Mouse (Mus musculus) CH12.LX (cell line): Measurements from ENCODE around the gene B3galt5. TPM values are rescaled to one million over a fixed set of nuclear protein-coding genes. Genes with fewer than 3 reads are reported as not detected.

Experiments
- DNase-seq: peaks from one replicate; pipeline ENCODE4 v3.0.0-alpha.2; 2013; ENCODE audit errors: extremely low read depth
- H3K27ac ChIP-seq: 2 replicates; pipeline ENCODE4 v1.5.1; 2012; ENCODE audit warnings: low read depth, mild to moderate bottlenecking, control low read depth, moderate library complexity; ENCODE audit not compliant: insufficient read depth
- H3K27me3 ChIP-seq: replicated peaks from 2 replicates; pipeline ENCODE3; 2012; ENCODE audit warnings: inconsistent platforms
- H3K36me3 ChIP-seq, 2 experiments: replicated peaks in 1 of 2; 2 replicates each; pipeline versions ENCODE3 to v1.6.1; 2012; ENCODE audit warnings: inconsistent platforms in 1 of 2, low read length in 1 of 2, mild to moderate bottlenecking in 1 of 2, mixed read lengths in 1 of 2, moderate library complexity in 1 of 2; ENCODE audit not compliant: control insufficient read depth in 1 of 2, insufficient read depth in 1 of 2
- H3K4me1 ChIP-seq, 2 experiments: 2 replicates each; pipeline ENCODE4 v1.6.1; 2012; ENCODE audit warnings: inconsistent platforms in 1 of 2, moderate library complexity in 1 of 2; ENCODE audit not compliant: insufficient read depth in 2 of 2, control insufficient read depth in 1 of 2
- H3K4me2 ChIP-seq: 2 replicates; pipeline ENCODE4 v1.6.1; 2012; ENCODE audit warnings: low read depth, mild to moderate bottlenecking, control low read depth; ENCODE audit not compliant: poor library complexity, insufficient read depth, severe bottlenecking
- H3K4me3 ChIP-seq, 3 experiments: fragments of 150-350 bp in 1 of 3; sonication (generic) in 1 of 3; replicated peaks in 1 of 3; 2 replicates each; pipeline versions ENCODE3 to v1.5.1; 2011 to 2012; ENCODE audit warnings: low read depth in 2 of 3, low read length in 2 of 3, mild to moderate bottlenecking in 2 of 3, moderate library complexity in 2 of 3, control low read depth in 1 of 3, improper control_type of control experiment in 1 of 3, inconsistent platforms in 1 of 3, mixed read lengths in 1 of 3; ENCODE audit not compliant: poor library complexity in 1 of 3
- H3K79me2 ChIP-seq: replicated peaks from 2 replicates; pipeline ENCODE4 v1.6.1; 2012; ENCODE audit warnings: mild to moderate bottlenecking, moderate library complexity; ENCODE audit not compliant: control insufficient read depth, poor library complexity, insufficient read depth, severe bottlenecking; ENCODE audit errors: extremely low read depth
- H3K9ac ChIP-seq: 2 replicates; pipeline ENCODE4 v1.6.1; 2012; ENCODE audit warnings: low read depth, mild to moderate bottlenecking, control low read depth, moderate library complexity; ENCODE audit not compliant: insufficient read depth
- H3K9me3 ChIP-seq: replicated peaks from 2 replicates; pipeline ENCODE3; 2012; ENCODE audit warnings: low read length, inconsistent platforms, mixed read lengths
- CHD2 ChIP-seq: IDR thresholded peaks from 2 replicates; pipeline ENCODE4 v1.6.1; 2011; ENCODE audit warnings: low read length, improper control_type of control experiment
- CTCF ChIP-seq, 2 experiments: IDR thresholded peaks in 1 of 2; conservative IDR thresholded peaks in 1 of 2; 2 replicates each; pipeline ENCODE4 v1.5.1; 2011 to 2012; ENCODE audit warnings: low read depth in 2 of 2, low read length in 2 of 2, improper control_type of control experiment in 1 of 2, inconsistent platforms in 1 of 2, mild to moderate bottlenecking in 1 of 2, moderate library complexity in 1 of 2
- E2F4 ChIP-seq: IDR thresholded peaks from 2 replicates; pipeline ENCODE4 v1.6.1; 2011; ENCODE audit warnings: low read depth, low read length, improper control_type of control experiment; ENCODE audit not compliant: insufficient replicate concordance
- ELF1 ChIP-seq: IDR thresholded peaks from 2 replicates; pipeline ENCODE4 v1.6.1; 2014; ENCODE audit warnings: low read depth, mild to moderate bottlenecking, inconsistent platforms, low read length, improper control_type of control experiment
- EP300 ChIP-seq: IDR thresholded peaks from 2 replicates; pipeline ENCODE4 v1.6.1; 2011; ENCODE audit warnings: low read length, improper control_type of control experiment
- GABPA ChIP-seq: IDR thresholded peaks from 2 replicates; pipeline ENCODE4 v1.6.1; 2012; ENCODE audit warnings: low read depth, low read length, improper control_type of control experiment, inconsistent platforms; ENCODE audit not compliant: insufficient replicate concordance
- JUND ChIP-seq: conservative IDR thresholded peaks from 2 replicates; pipeline ENCODE4 v1.6.1; 2011; ENCODE audit warnings: low read depth, low read length, improper control_type of control experiment
- MAFK ChIP-seq: IDR thresholded peaks from 2 replicates; pipeline ENCODE4 v1.6.1; 2011; ENCODE audit warnings: low read length, improper control_type of control experiment; ENCODE audit not compliant: insufficient replicate concordance
- MAX ChIP-seq: IDR thresholded peaks from 2 replicates; pipeline ENCODE4 v1.6.1; 2011; ENCODE audit warnings: low read length, improper control_type of control experiment
- MAZ ChIP-seq: IDR thresholded peaks from 2 replicates; pipeline ENCODE4 v1.6.1; 2012; ENCODE audit warnings: low read depth, mild to moderate bottlenecking, inconsistent platforms, low read length, improper control_type of control experiment, moderate library complexity
- MEF2A ChIP-seq: IDR thresholded peaks from 2 replicates; pipeline ENCODE4 v1.6.1; 2014; ENCODE audit warnings: low read depth, mild to moderate bottlenecking, inconsistent platforms, low read length, improper control_type of control experiment, borderline replicate concordance
- MXI1 ChIP-seq: IDR thresholded peaks from 2 replicates; pipeline ENCODE4 v1.6.1; 2011; ENCODE audit warnings: mild to moderate bottlenecking, low read depth, low read length, improper control_type of control experiment
- MYC ChIP-seq: IDR thresholded peaks from 2 replicates; pipeline ENCODE4 v1.6.1; 2011; ENCODE audit warnings: low read depth, mild to moderate bottlenecking, improper control_type of control experiment, low read length
- PAX5 ChIP-seq: IDR thresholded peaks from 2 replicates; pipeline ENCODE4 v1.6.1; 2012; ENCODE audit warnings: low read length, inconsistent platforms, mixed read lengths
- POLR2A ChIP-seq: IDR thresholded peaks from 2 replicates; pipeline ENCODE4 v1.6.1; 2011; ENCODE audit warnings: low read depth, mild to moderate bottlenecking, improper control_type of control experiment, low read length
- RAD21 ChIP-seq: IDR thresholded peaks from 2 replicates; pipeline ENCODE4 v1.6.1; 2011; ENCODE audit warnings: low read depth, mild to moderate bottlenecking, low read length, improper control_type of control experiment, moderate library complexity
- RCOR1 ChIP-seq: conservative IDR thresholded peaks from 2 replicates; pipeline ENCODE4 v1.6.1; 2012; ENCODE audit warnings: low read depth, mild to moderate bottlenecking, inconsistent platforms, low read length, improper control_type of control experiment
- SIN3A ChIP-seq: IDR thresholded peaks from 2 replicates; pipeline ENCODE4 v1.6.1; 2012; ENCODE audit warnings: low read length, improper control_type of control experiment, inconsistent platforms
- TCF12 ChIP-seq: IDR thresholded peaks from 2 replicates; pipeline ENCODE4 v1.6.1; 2014; ENCODE audit warnings: low read depth, mild to moderate bottlenecking, inconsistent platforms, low read length, improper control_type of control experiment
- USF1 ChIP-seq: IDR thresholded peaks from 2 replicates; pipeline ENCODE4 v1.6.1; 2014; ENCODE audit warnings: low read depth, mild to moderate bottlenecking, inconsistent platforms, low read length, improper control_type of control experiment
- USF2 ChIP-seq: conservative IDR thresholded peaks from 2 replicates; pipeline ENCODE4 v1.6.1; 2011; ENCODE audit warnings: low read depth, low read length, improper control_type of control experiment
- ZKSCAN1 ChIP-seq: IDR thresholded peaks from 2 replicates; pipeline ENCODE4 v1.6.1; 2012; ENCODE audit warnings: low read depth, inconsistent platforms, low read length, improper control_type of control experiment, borderline replicate concordance
- ZMIZ1 ChIP-seq: IDR thresholded peaks from 2 replicates; pipeline ENCODE4 v1.6.1; 2012; ENCODE audit warnings: low read depth, mild to moderate bottlenecking, inconsistent platforms, low read length, improper control_type of control experiment
- ZNF384 ChIP-seq: IDR thresholded peaks from 2 replicates; pipeline ENCODE4 v1.6.1; 2012; ENCODE audit warnings: low read depth, low read length, improper control_type of control experiment, inconsistent platforms
- dilution Hi-C: fragments of 300-500 bp; cut with MboI; formaldehyde crosslinking; loops from 2 replicates; pipeline ENCODE4 v1.14.3; 2020; ENCODE audit warnings: low sequenced_read_pairs; ENCODE audit not compliant: extremely low pct_unique_long_range_greater_than_20kb, extremely low pct_ligation_motif_present
- in situ Hi-C: fragments of 300-500 bp; cut with MboI; formaldehyde crosslinking; loops from 3 replicates; pipeline ENCODE4 v1.14.3; 2019; ENCODE audit warnings: low sequenced_read_pairs, low pct_ligation_motif_present, low pct_unique_long_range_greater_than_20kb, mixed read lengths
- polyA plus RNA-seq: library from polyadenylated mRNA; unstranded; fragments of >175 nt; gene quantifications from 2 replicates; pipeline ENCODE4 v1.2.1, GENCODE M21; 2012; ENCODE audit warnings: low read depth; ENCODE audit not compliant: insufficient read length
- total RNA-seq, 2 experiments: library from RNA; depleted of rRNA; stranded (reverse); fragments of 300-350 nt in 1 of 2; fragments of >200 nt in 1 of 2; gene quantifications; 2 replicates each; pipeline ENCODE4 v1.2.3; 2012 to 2014

B3galt5 gene
- total and polyA plus RNA-seq, 3 experiments, result 0.04 to 0.87 (median 0.23) TPM

- no peaks in the 10 kb centered on the region for H3K79me2 ChIP-seq
- H3K4me1 ChIP-seq, result peaks cover 2 to 8% of the 10 kb centered on the region in 2 experiments; a peak in 2 of 4 replicates
- DNase-seq, result no peak
- dilution Hi-C loops, result no loop called here
- no peaks in the 10 kb centered on the region for H3K9me3 ChIP-seq
- no peak overlapping the region for H3K4me2 ChIP-seq
- TF ChIP-seq MAX, result no peak
- TF ChIP-seq MAFK, result no peak
- TF ChIP-seq USF2, result no peak
- TF ChIP-seq ZMIZ1, result no peak
- no peak for TF ChIP-seq POLR2A
- TF ChIP-seq MEF2A, result no peak
- TF ChIP-seq PAX5, result no peak
- no peak for TF ChIP-seq GABPA
- no peak for TF ChIP-seq SIN3A
- TF ChIP-seq EP300, result no peak
- TF ChIP-seq TCF12, result no peak
- TF ChIP-seq RCOR1, result no peak
- no peak for TF ChIP-seq CTCF (conservative IDR thresholded peaks at IDR 0.05 in 1 of 2, IDR thresholded peaks at IDR 0.05 in 1 of 2; ENCODE audit: low read depth in 2 of 2, low read length in 2 of 2)
- no peak for TF ChIP-seq MXI1
- TF ChIP-seq E2F4, result no peak
- TF ChIP-seq CHD2, result no peak
- TF ChIP-seq JUND, result no peak
- no peak for TF ChIP-seq RAD21
- TF ChIP-seq MYC, result no peak
- no peaks in the 10 kb centered on the region for H3K27me3 ChIP-seq
- H3K4me3 ChIP-seq, result no peak overlapping the region
- in situ Hi-C loops, result loop anchor here (25.0 kb wide), 1 partner anchor 230 kb away; the partner anchor contains the start of gene Pcp4
- no peak overlapping the region for H3K27ac ChIP-seq
- no peak overlapping the region for H3K9ac ChIP-seq
- no peaks in the 10 kb centered on the region for H3K36me3 ChIP-seq
Measured at GRCm38 (mm10) chr16:96231974-96232373, 3.6 kb upstream of the B3galt5 start.

- Histone ChIP-seq H3K36me3 (no peaks in the 10 kb centered on the region), H3K27ac (no peak overlapping the region), H3K79me2 (no peaks in the 10 kb centered on the region), H3K9me3 (no peaks in the 10 kb centered on the region), H3K27me3 (no peaks in the 10 kb centered on the region), H3K4me3 (no peak overlapping the region), H3K4me1 (peaks cover 0 to 8% of the 10 kb centered on the region in 2 experiments; a peak in 2 of 4 replicates)
- in situ Hi-C loops, result loop anchor here (25.0 kb wide), 1 partner anchor 228 kb away; the partner anchor contains the start of gene Pcp4
- TF ChIP-seq ELF1, result no peak
- TF ChIP-seq ZNF384, result no peak
- TF ChIP-seq MAZ, result no peak
- TF ChIP-seq CHD2, result no peak
- no peak for TF ChIP-seq USF1
- no peak for TF ChIP-seq ZKSCAN1
- TF ChIP-seq, all 38 proteins: peak for 0
- dilution Hi-C loops, result no loop called here
- no peak overlapping the region for H3K4me2 ChIP-seq
- no peak overlapping the region for H3K9ac ChIP-seq
- DNase-seq, result no peak
Measured at GRCm38 (mm10) chr16:96233996-96234395, 1.6 kb upstream of the B3galt5 start.
